Mouse (Mus musculus) stomach, postnatal 0 days (tissue): ENCODE data around the gene Strn3. TPM values are rescaled to one million over a fixed set of nuclear protein-coding genes. Genes with fewer than 3 reads are reported as not detected.
A peak's percentile ranks its signal among the peaks of the same experiment; 100 is the strongest.
"Not testable (repeated sequence)": the region's sequence is repeated elsewhere in the genome, so short reads cannot be mapped to it uniquely, and the experiment has no call there.

ENCODE experiments used
- ATAC-seq: fragments of 200-750 bp; cut with Nextera tagmentation; 2 replicates; pipeline ENCODE4 v1.8.0; 2017; ENCODE audit not compliant: low FRiP score, low TSS enrichment
- DNase-seq: peaks from one replicate; pipeline ENCODE4 v3.0.0-alpha.2; 2016; ENCODE audit warnings: low spot score
- H3K27ac ChIP-seq: fragments of 300-500 bp; sonication (generic); replicated peaks from 2 replicates; pipeline ENCODE4 v1.5.1; 2014; ENCODE audit warnings: mild to moderate bottlenecking, control low read depth
- H3K27me3 ChIP-seq: fragments of 300-500 bp; sonication (generic); 2 replicates; pipeline ENCODE4 v1.6.1; 2014; ENCODE audit warnings: low read length; ENCODE audit not compliant: control insufficient read depth, insufficient read depth
- H3K36me3 ChIP-seq: fragments of 300-500 bp; sonication (generic); 2 replicates; pipeline ENCODE4 v1.6.1; 2014; ENCODE audit warnings: low read length, mixed read lengths; ENCODE audit not compliant: control insufficient read depth, insufficient read depth
- H3K4me1 ChIP-seq: fragments of 300-500 bp; sonication (generic); replicated peaks from 2 replicates; pipeline ENCODE4 v1.6.1; 2014; ENCODE audit warnings: antibody characterized with exemption; ENCODE audit not compliant: control insufficient read depth, insufficient read depth
- H3K4me2 ChIP-seq: fragments of 300-500 bp; sonication (generic); replicated peaks from 2 replicates; pipeline ENCODE4 v1.6.1; 2014; ENCODE audit warnings: low read depth, mild to moderate bottlenecking, control low read depth, moderate library complexity
- H3K4me3 ChIP-seq: fragments of 300-500 bp; sonication (generic); 2 replicates; pipeline ENCODE4 v1.5.1; 2014; ENCODE audit warnings: low read depth, low read length, control low read depth
- H3K9ac ChIP-seq: fragments of 300-500 bp; sonication (generic); 2 replicates; pipeline ENCODE4 v1.6.1; 2014; ENCODE audit warnings: mild to moderate bottlenecking, low read length, control low read depth, mixed read lengths
- H3K9me3 ChIP-seq: fragments of 300-500 bp; sonication (generic); 2 replicates; pipeline ENCODE4 v1.6.1; 2016; ENCODE audit warnings: low read length; ENCODE audit not compliant: control insufficient read depth
- CTCF ChIP-seq: IDR thresholded peaks from 2 replicates; pipeline ENCODE4 v1.5.1; 2016; ENCODE audit warnings: antibody characterized with exemption, low read depth, mild to moderate bottlenecking, moderate library complexity
- EP300 ChIP-seq: optimal IDR thresholded peaks from 2 replicates; pipeline ENCODE3; 2016; ENCODE audit warnings: antibody characterized with exemption
- WGBS: fragments of 180-500 bp; shearing (Covaris S2); extraction: QIAGEN DNeasy Blood & Tissue Kit; methylation state at CpG from one replicate; pipeline ENCODE4 v1.1.7; 2014; 5-methylcytosine and 5-hydroxymethylcytosine counted together
- polyA plus RNA-seq: library from polyadenylated mRNA; unstranded; fragments of >200 nt; fragmentation: Nextera tagmentation; extraction: Ambion mirVana; gene quantifications from 2 replicates; pipeline ENCODE4 v1.2.1, GENCODE M21; 2015

Strn3 gene
- polyA plus RNA-seq, 1 experiment from 2014 or later = 25.7 TPM

DNA sequence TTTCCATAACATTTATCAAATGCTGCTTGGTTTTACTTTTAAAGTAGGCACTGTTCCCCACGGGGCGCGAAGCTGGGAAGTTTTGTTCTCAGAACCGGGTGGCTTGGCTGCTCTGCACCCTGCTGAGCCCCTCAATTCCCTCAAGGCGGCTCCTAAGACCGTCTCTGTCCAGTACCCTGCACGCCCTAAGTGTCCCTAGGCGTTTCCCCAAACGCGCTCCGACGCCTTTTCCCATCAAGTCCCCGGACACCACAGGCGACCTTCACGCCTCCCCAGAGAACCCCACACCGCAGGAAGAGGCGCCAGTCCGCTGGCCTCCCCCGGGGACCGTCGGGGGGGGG lies 98.8 kb downstream of the Strn3 start:
- Histone ChIP-seq H3K36me3 (no peaks in the 10 kb centered on the region), H3K27me3 (peaks cover 8% of the 10 kb centered on the region; the same call in 1 of the 2 replicates), H3K4me2 (peak overlapping the region; percentile 98), H3K4me1 (peaks cover 9% of the 10 kb centered on the region; the same call in 1 of the 2 replicates), H3K4me3 (peak overlapping the region; percentile 57), H3K9me3 (no peaks in the 10 kb centered on the region), H3K27ac (no peak overlapping the region), H3K9ac (peak overlapping the region; percentile 23; the same call in 1 of the 2 replicates)
- DNase-seq (no peak), ATAC-seq (peak; percentile 21; the same call in 1 of the 2 replicates)
- WGBS = 1% methylated on average over 16 of the region's 21 CpGs
- TF ChIP-seq CTCF = no peak

DNA sequence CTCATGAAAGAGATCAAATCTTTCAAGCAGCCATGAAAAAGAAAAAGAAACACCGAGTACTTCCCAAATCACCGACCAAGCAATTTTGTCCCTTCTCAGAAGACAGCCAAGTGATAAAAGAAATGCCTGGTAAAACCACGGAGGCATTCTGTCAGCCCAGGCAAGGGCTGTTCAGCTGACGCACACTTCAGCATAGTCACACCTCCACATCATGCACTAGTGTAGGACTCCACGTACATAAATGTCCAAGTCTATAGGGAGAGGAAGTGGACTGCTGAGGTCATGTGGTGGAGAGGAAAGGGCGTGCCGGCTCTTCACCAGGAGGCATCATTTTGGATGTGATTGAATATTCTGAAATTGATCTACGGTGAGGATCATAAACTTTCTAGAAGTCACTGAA lies 99.8 kb downstream of the Strn3 start:
- WGBS = 67% methylated on average over 8 of the region's 8 CpGs

DNA sequence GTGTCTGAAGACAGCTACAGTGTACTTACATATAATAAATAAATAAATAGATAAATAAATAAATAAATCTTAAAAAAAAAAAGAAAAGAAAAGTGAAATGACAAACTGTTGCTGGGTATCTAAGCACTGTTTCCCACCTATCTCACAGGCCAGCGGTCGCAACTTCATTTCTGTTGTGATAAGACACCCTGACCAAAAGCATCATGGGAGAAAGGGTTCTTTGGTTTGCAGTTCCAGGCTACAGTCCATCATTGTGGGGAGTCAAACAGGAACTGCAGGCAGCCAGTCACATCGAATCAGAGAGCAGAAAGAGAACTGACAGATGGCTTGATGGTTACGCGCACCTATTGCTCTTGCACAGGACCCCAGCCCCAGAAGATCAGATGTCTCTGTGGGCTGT lies 102.4 kb downstream of the Strn3 start:
- Histone ChIP-seq H3K36me3 (no peaks in the 10 kb centered on the region), H3K4me1 (peaks cover 8% of the 10 kb centered on the region; the same call in 1 of the 2 replicates), H3K27me3 (peaks cover 7% of the 10 kb centered on the region; the same call in 1 of the 2 replicates), H3K4me3 (no peak overlapping the region), H3K27ac (no peak overlapping the region), H3K4me2 (no peak overlapping the region), H3K9ac (no peak overlapping the region), H3K9me3 (no peaks in the 10 kb centered on the region)
- ATAC-seq = no peak
- WGBS = 86% methylated on average over 5 of the region's 5 CpGs
- no peak for DNase-seq
- TF ChIP-seq EP300 (no peak), CTCF (no peak)

More for the DNA sequence above, 99.8 kb downstream of the Strn3 start:
- TF ChIP-seq EP300 (no peak), CTCF (no peak)
- Histone ChIP-seq H3K4me3 (no peak overlapping the region), H3K9me3 (no peaks in the 10 kb centered on the region), H3K4me1 (peaks cover 9% of the 10 kb centered on the region; the same call in 1 of the 2 replicates), H3K36me3 (no peaks in the 10 kb centered on the region), H3K27ac (no peak overlapping the region), H3K9ac (no peak overlapping the region), H3K4me2 (no peak overlapping the region), H3K27me3 (peaks cover 8% of the 10 kb centered on the region; the same call in 1 of the 2 replicates)
- DNase-seq = no peak
- ATAC-seq = no peak

DNA sequence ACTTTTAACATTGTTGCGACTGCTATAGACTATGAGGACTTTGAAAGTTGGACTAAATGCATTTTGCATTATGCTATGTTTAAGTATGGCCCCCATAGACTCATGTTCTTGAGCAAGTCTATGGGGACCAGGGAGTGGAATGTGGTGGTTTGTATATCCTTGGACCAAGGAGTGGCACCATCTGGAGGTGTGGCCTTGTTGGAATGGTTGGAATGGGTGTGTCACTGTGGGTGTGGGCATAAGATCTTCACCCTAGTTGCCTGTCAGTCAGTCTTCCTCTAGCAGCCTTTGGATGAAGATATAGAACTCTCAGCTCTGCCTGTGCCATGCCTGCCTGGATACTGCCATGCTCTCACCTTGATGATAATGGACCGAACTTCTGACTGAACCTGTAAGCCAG lies 113.9 kb downstream of the Strn3 start:
- not testable (repeated sequence) for H3K4me2 ChIP-seq, DNase-seq, H3K4me1 ChIP-seq, ATAC-seq, H3K4me3 ChIP-seq, H3K27ac ChIP-seq, H3K9ac ChIP-seq, H3K27me3 ChIP-seq, H3K9me3 ChIP-seq, H3K36me3 ChIP-seq
- 93% methylated on average over 2 of the region's 2 CpGs for WGBS

DNA sequence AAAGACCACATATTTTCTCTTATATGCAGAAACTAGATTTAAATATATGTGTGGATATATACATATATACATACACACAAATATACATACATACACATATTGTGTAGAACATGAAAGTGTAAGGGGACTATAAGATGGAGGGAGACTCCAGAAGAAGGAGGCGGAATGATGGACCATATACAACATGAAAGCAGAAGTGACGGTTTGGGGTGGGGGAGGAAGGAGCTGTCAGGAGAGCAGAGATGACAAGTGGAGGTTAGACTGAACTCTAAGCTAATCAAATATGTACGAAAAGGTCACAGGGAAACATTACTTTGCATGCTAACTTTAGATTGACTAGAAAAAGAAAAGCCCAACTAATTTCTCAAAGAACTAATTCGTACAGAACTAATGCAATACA lies 119.0 kb downstream of the Strn3 start:
- no peaks in the 10 kb centered on the region for H3K36me3 ChIP-seq
- DNase-seq (no peak), ATAC-seq (no peak)
- 67% methylated on average over 4 of the region's 4 CpGs for WGBS
- H3K4me1 ChIP-seq = no peaks in the 10 kb centered on the region
- no peak overlapping the region for H3K9ac ChIP-seq
- H3K27ac ChIP-seq = no peak overlapping the region
- no peaks in the 10 kb centered on the region for H3K9me3 ChIP-seq
- TF ChIP-seq EP300 (no peak), CTCF (no peak)
- no peak overlapping the region for H3K4me2 ChIP-seq
- H3K27me3 ChIP-seq = no peaks in the 10 kb centered on the region
- no peak overlapping the region for H3K4me3 ChIP-seq

DNA sequence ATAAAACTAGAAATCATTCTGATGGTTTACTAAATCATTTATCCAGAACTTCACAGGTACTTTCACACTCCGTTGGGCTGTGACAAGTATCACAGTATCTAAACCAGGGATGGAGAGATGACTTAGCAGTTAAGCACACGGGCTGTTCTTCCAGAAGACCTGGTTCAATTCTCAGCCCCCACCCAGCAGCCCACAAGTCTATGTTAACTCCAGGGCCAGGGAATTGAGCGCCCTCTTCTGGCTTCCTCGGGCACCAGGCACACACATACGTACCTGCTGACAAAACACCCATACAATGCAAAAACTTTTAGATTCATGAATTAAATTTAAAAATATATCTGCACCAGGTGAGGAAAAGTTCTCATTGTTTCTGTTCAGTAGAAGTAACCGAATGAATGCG lies 121.8 kb downstream of the Strn3 start:
- Histone ChIP-seq H3K4me3 (no peak overlapping the region), H3K27ac (no peak overlapping the region), H3K4me1 (no peaks in the 10 kb centered on the region), H3K4me2 (no peak overlapping the region), H3K9ac (no peak overlapping the region), H3K36me3 (no peaks in the 10 kb centered on the region), H3K9me3 (no peaks in the 10 kb centered on the region), H3K27me3 (no peaks in the 10 kb centered on the region)
- DNase-seq (no peak), ATAC-seq (no peak)
- WGBS = 68% methylated on average over 7 of the region's 7 CpGs
- TF ChIP-seq CTCF (peak; percentile 25; the same call in 1 of the 2 replicates), EP300 (no peak)

DNA sequence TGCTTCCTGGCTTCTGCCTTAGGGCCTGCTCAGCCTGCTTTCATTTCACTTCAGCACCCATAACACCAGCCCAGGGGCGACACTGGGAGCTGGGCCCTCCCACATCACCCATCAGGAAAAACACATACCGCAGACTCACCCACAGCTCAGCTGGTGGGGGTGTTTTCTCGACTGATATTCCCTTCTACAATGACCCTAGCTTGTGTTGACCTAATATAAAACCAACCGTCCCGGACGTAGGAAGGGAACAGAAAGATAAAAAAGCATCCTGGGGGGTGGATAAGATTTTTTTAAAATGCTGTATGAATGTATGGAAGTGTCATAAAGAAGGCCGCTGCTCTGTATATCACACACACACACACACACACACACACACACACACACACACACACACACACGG lies 122.2 kb downstream of the Strn3 start:
- H3K9me3 ChIP-seq = no peaks in the 10 kb centered on the region
- TF ChIP-seq EP300 = no peak
- no peak for TF ChIP-seq CTCF
- no peak overlapping the region for H3K27ac ChIP-seq
- H3K4me1 ChIP-seq = no peaks in the 10 kb centered on the region
- no peaks in the 10 kb centered on the region for H3K36me3 ChIP-seq
- no peaks in the 10 kb centered on the region for H3K27me3 ChIP-seq
- ATAC-seq (no peak), DNase-seq (no peak)
- H3K4me2 ChIP-seq = no peak overlapping the region
- 78% methylated on average over 8 of the region's 8 CpGs for WGBS
- no peak overlapping the region for H3K9ac ChIP-seq
- no peak overlapping the region for H3K4me3 ChIP-seq
